Comparison of ENCODE assay signal across 13 mouse cellular contexts in the genomic region with DNA sequence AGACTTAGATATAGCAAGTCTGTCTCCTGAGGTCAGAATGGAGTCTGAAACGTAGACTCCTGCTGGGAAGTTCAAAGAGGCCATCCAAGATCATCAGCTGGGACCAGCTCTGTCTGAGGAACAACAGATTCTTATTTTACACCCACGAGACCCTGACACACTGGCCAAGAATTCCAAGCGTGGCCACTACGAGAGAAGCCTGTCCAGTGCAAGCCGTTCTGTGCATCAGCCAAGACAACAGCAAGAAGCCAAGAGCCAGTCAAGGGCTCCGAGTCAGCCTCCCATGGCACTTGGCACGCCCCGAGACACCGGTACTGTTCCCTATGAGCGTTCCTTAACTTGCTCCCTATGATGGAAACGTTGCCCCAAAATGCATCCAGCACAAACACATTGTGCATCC.
DNase-seq lines count a peak whose midpoint lies in the region; ATAC-seq and TF ChIP-seq lines count a peak whose summit lies in the region.
"Had no signal": no experiment of that assay in that cellular context is flagged by ENCODE, and none has a peak within 500 bp of the region (broad histone marks: within the 10 kb centered on the region; RNA-seq: fewer than 3 reads in every experiment).

No protein-coding gene starts in this region.

- H3K4me1 ChIP-seq in heart, adult 2 months (ENCODE audit: control insufficient read depth, insufficient read depth, low read length), result peaks cover 3% of the 10 kb centered on the region
- H3K4me1 ChIP-seq in heart, embryonic 11.5 days (ENCODE audit: control insufficient read depth, insufficient read depth, low read length), result no peaks in the 10 kb centered on the region
- peaks cover 5% of the 10 kb centered on the region for H3K4me1 ChIP-seq in lung, embryonic 16.5 days (replicated peaks; ENCODE audit: control insufficient read depth, insufficient read depth, low read length)
- H3K4me1 ChIP-seq: limb, embryonic 15.5 days had no signal

- no peak overlapping the region for H3K9ac ChIP-seq in heart, adult 2 months (ENCODE audit: low read depth, low read length)
- no peak overlapping the region for H3K9ac ChIP-seq in heart, embryonic 11.5 days (ENCODE audit: low read depth, low read length)
- no peak overlapping the region for H3K9ac ChIP-seq in lung, embryonic 16.5 days (ENCODE audit: low read length)
- H3K9ac ChIP-seq: embryonic facial prominence, embryonic 12.5 days; intestine, embryonic 15.5 days; limb, embryonic 15.5 days had no signal

- WGBS in heart, adult 2 months, result 69% methylated on average over 11 of the region's 11 CpGs
- 81% methylated on average over 11 of the region's 11 CpGs for WGBS in heart, embryonic 11.5 days (ENCODE audit: insufficient replicate concordance)
- WGBS in lung, embryonic 16.5 days, result 61% methylated on average over 11 of the region's 11 CpGs

- DNase-seq in heart, adult 2 months, result peak; percentile 31 to 58
- peak; percentile 58 for DNase-seq in Muller cell, postnatal 12 days (ENCODE audit: inconsistent ontology term)
- peak; percentile 82 for DNase-seq in fibroblast of lung, adult 2 months (ENCODE audit: low read depth)
- DNase-seq in thymus, postnatal 14 days, result no peak
- no peak for DNase-seq in natural killer cell, adult 2 months (ENCODE audit: low spot score in 2 of 2)
- no peak for DNase-seq in spleen, adult 12 weeks (ENCODE audit: low spot score)
- DNase-seq: right cerebral cortex, postnatal 14 days; thymus, adult 2 months had no signal

- no peaks in the 10 kb centered on the region for H3K36me3 ChIP-seq in heart, adult 2 months (ENCODE audit: control insufficient read depth, insufficient read depth, low read length)
- no peaks in the 10 kb centered on the region for H3K36me3 ChIP-seq in heart, embryonic 11.5 days (ENCODE audit: control insufficient read depth, insufficient read depth, low read length)
- H3K36me3 ChIP-seq in lung, embryonic 16.5 days (ENCODE audit: control insufficient read depth, insufficient read depth, low read length), result no peaks in the 10 kb centered on the region
- H3K36me3 ChIP-seq: embryonic facial prominence, embryonic 12.5 days; intestine, embryonic 15.5 days; limb, embryonic 15.5 days had no signal

- no peak for TF ChIP-seq CTCF in heart, adult 2 months (IDR thresholded peaks at IDR 0.05)

- no peak for ATAC-seq in heart, embryonic 11.5 days (replicated peaks; ENCODE audit: insufficient number of reproducible peaks, low FRiP score, low TSS enrichment)
- 0 out of 2 replicates have a peak, but pooled peaks have one; percentile 28 for ATAC-seq in lung, embryonic 16.5 days (ENCODE audit: low read depth)
- ATAC-seq: intestine, embryonic 15.5 days had no signal

- intact Hi-C loops in heart, adult 2 months (cut with DNase I), result no loop called here

- TF ChIP-seq POLR2A in heart, adult 2 months (IDR thresholded peaks at IDR 0.05; ENCODE audit: insufficient read depth, low read depth, low read length), result no peak

- H3K27ac ChIP-seq in heart, adult 2 months, result no peak overlapping the region
- H3K27ac ChIP-seq in heart, embryonic 11.5 days (ENCODE audit: low read depth, low read length), result no peak overlapping the region
- 0 out of 2 replicates have a peak overlapping the region, but pooled peaks have one; percentile 43 for H3K27ac ChIP-seq in lung, embryonic 16.5 days (ENCODE audit: low read length)
- H3K27ac ChIP-seq: embryonic facial prominence, embryonic 12.5 days; intestine, embryonic 15.5 days; limb, embryonic 15.5 days had no signal

- H3K4me3 ChIP-seq in heart, adult 2 months, result no peak overlapping the region
- no peak overlapping the region for H3K4me3 ChIP-seq in heart, embryonic 11.5 days (ENCODE audit: low read depth, low read length)
- no peak overlapping the region for H3K4me3 ChIP-seq in lung, embryonic 16.5 days (ENCODE audit: low read length)
- H3K4me3 ChIP-seq: embryonic facial prominence, embryonic 12.5 days; intestine, embryonic 15.5 days; limb, embryonic 15.5 days had no signal

- H3K27me3 ChIP-seq in heart, adult 2 months (ENCODE audit: control insufficient read depth, insufficient read depth, low read length), result no peaks in the 10 kb centered on the region
- H3K27me3 ChIP-seq in heart, embryonic 11.5 days (ENCODE audit: control insufficient read depth, insufficient read depth, low read length), result no peaks in the 10 kb centered on the region
- no peaks in the 10 kb centered on the region for H3K27me3 ChIP-seq in lung, embryonic 16.5 days (ENCODE audit: control insufficient read depth, insufficient read depth, low read depth, low read length)
- H3K27me3 ChIP-seq: embryonic facial prominence, embryonic 12.5 days; intestine, embryonic 15.5 days; limb, embryonic 15.5 days had no signal

- no peaks in the 10 kb centered on the region for H3K9me3 ChIP-seq in heart, embryonic 11.5 days (replicated peaks; ENCODE audit: control insufficient read depth, low read length)
- H3K9me3 ChIP-seq in lung, embryonic 16.5 days (ENCODE audit: control insufficient read depth, low read length), result no peaks in the 10 kb centered on the region
- H3K9me3 ChIP-seq: embryonic facial prominence, embryonic 12.5 days; intestine, embryonic 15.5 days; limb, embryonic 15.5 days had no signal

- no peak for TF ChIP-seq EP300 in heart, adult 2 months (IDR thresholded peaks at IDR 0.05; ENCODE audit: insufficient read depth, low read depth, low read length)

- H3K4me2 ChIP-seq in heart, embryonic 11.5 days, result no peak overlapping the region
- no peak overlapping the region for H3K4me2 ChIP-seq in lung, embryonic 16.5 days (ENCODE audit: low read depth, low read length)
- H3K4me2 ChIP-seq: embryonic facial prominence, embryonic 12.5 days; intestine, embryonic 15.5 days; limb, embryonic 15.5 days had no signal

- H3K79me2 ChIP-seq in heart, adult 2 months (replicated peaks; ENCODE audit: control insufficient read depth, insufficient read depth, low read length), result no peaks in the 10 kb centered on the region; the same call in none of the 2 replicates

Comparison
In these comparisons a context has a peak if more than half of its experiments do, and no peak if none do; other contexts are left out.
1. DNase-seq: peak in heart, adult 2 months (2 of 2), Muller cell, postnatal 12 days (single experiment) and fibroblast of lung, adult 2 months (single experiment); none in thymus, postnatal 14 days (single experiment), natural killer cell, adult 2 months (0 of 2) and spleen, adult 12 weeks (single experiment).